Mouse (Mus musculus): ENCODE measurements around the gene Tiam2. TPM values are rescaled to one million over a fixed set of nuclear protein-coding genes. Genes with fewer than 3 reads are reported as not detected.

Gene Tiam2
- total and polyA plus RNA-seq, 3 experiments: 5.9 to 9.5 (median 9.4) TPM

DNA sequence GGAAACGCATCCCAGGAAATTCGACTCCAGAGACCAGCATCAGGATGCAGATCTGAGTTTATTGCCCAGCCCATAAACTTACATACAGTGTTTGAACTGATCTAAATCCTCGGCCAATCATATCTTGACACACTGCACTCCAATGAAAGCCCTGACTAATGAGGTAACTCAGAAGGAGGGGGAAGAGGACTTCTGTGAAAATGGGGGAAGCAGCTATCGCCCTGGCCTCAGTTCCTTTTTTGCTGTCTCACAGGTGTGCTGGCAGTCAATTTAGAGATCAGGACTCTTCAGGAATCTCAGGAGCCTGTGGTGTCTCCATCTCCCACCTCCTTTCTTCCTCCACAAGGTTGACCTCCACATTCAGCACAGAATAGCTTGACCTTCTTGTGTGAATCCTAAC, 61.4 kb downstream of the Tiam2 start:
- Histone ChIP-seq H3K9me3 (replicated peaks; ENCODE audit: low read length) (no peaks in the 10 kb centered on the region), H3K36me3 (replicated peaks in 1 of 2; ENCODE audit: control insufficient read depth in 1 of 2, insufficient read depth in 1 of 2, low read length in 1 of 2) (no peaks in the 10 kb centered on the region), H3K9ac (ENCODE audit: insufficient read depth, low read depth) (no peak overlapping the region), H3K27ac (ENCODE audit: insufficient read depth, low read depth) (no peak overlapping the region), H3K4me2 (ENCODE audit: insufficient read depth, low read depth, poor library complexity, severe bottlenecking) (no peak overlapping the region), H3K79me2 (replicated peaks; ENCODE audit: control insufficient read depth, extremely low read depth, insufficient read depth, poor library complexity, severe bottlenecking) (no peaks in the 10 kb centered on the region), H3K4me1 (ENCODE audit: control insufficient read depth in 1 of 2, insufficient read depth in 2 of 2) (peaks cover 9 to 41% of the 10 kb centered on the region in 2 experiments), H3K4me3 (replicated peaks in 1 of 3; ENCODE audit: low read depth in 2 of 3, low read length in 2 of 3, poor library complexity in 1 of 3) (no peak overlapping the region), H3K27me3 (replicated peaks) (no peaks in the 10 kb centered on the region)
- DNase-seq (ENCODE audit: extremely low read depth): peak; percentile 39
- TF ChIP-seq ZNF384 (IDR thresholded peaks at IDR 0.05; ENCODE audit: low read depth, low read length): no peak
- 0 out of 2 replicates have a peak, but pooled peaks have one; percentile 19 for TF ChIP-seq IRF4 (IDR thresholded peaks at IDR 0.05; ENCODE audit: low read depth, low read length)
- in situ Hi-C loops (cut with MboI; ENCODE audit: low pct_ligation_motif_present, low pct_unique_long_range_greater_than_20kb, low sequenced_read_pairs) (no loop called here), dilution Hi-C loops (cut with MboI; ENCODE audit: extremely low pct_ligation_motif_present, extremely low pct_unique_long_range_greater_than_20kb, low sequenced_read_pairs) (no loop called here)

DNA sequence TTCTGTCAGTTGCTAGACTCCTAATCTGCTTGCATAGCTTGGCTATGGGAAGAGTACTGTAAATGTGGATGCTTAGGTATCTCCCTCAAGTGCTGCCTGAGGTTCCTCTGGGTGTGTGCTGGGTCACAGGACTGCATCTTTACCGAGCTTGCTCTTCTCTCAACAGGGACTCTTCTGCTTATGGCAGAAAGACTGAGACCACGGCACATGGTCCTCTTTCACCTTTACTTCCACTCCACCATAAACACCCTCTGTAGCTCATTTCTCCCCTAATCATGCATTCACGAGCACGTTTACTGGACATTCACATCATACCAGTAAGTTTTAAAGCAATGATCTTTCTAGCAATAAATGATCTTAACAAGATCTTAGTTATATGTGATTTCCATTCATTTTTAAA, 63.4 kb downstream of the Tiam2 start:
- no peak for DNase-seq (ENCODE audit: extremely low read depth)
- TF ChIP-seq USF2 (conservative IDR thresholded peaks at IDR 0.05; ENCODE audit: low read depth, low read length): no peak
- no peak for TF ChIP-seq CHD1 (IDR thresholded peaks at IDR 0.05; ENCODE audit: low read depth, low read length)
- 0 out of 2 replicates have a peak, but pooled peaks have one; percentile 7 for TF ChIP-seq MXI1 (IDR thresholded peaks at IDR 0.05; ENCODE audit: low read depth, low read length)
- TF ChIP-seq NRF1 (IDR thresholded peaks at IDR 0.05; ENCODE audit: low read depth, low read length): no peak
- H3K4me2 ChIP-seq (ENCODE audit: insufficient read depth, low read depth, poor library complexity, severe bottlenecking): no peak overlapping the region
- no peak overlapping the region for H3K4me3 ChIP-seq (replicated peaks in 1 of 3; ENCODE audit: low read depth in 2 of 3, low read length in 2 of 3, poor library complexity in 1 of 3)
- H3K4me1 ChIP-seq (ENCODE audit: control insufficient read depth in 1 of 2, insufficient read depth in 2 of 2): peaks cover 13 to 45% of the 10 kb centered on the region in 2 experiments
- no peaks in the 10 kb centered on the region for H3K27me3 ChIP-seq (replicated peaks)
- dilution Hi-C loops (cut with MboI; ENCODE audit: extremely low pct_ligation_motif_present, extremely low pct_unique_long_range_greater_than_20kb, low sequenced_read_pairs): no loop called here
- no peak overlapping the region for H3K27ac ChIP-seq (ENCODE audit: insufficient read depth, low read depth)
- no peaks in the 10 kb centered on the region for H3K36me3 ChIP-seq (replicated peaks in 1 of 2; ENCODE audit: control insufficient read depth in 1 of 2, insufficient read depth in 1 of 2, low read length in 1 of 2)
- in situ Hi-C loops (cut with MboI; ENCODE audit: low pct_ligation_motif_present, low pct_unique_long_range_greater_than_20kb, low sequenced_read_pairs): no loop called here
- no peaks in the 10 kb centered on the region for H3K9me3 ChIP-seq (replicated peaks; ENCODE audit: low read length)
- no peaks in the 10 kb centered on the region for H3K79me2 ChIP-seq (replicated peaks; ENCODE audit: control insufficient read depth, extremely low read depth, insufficient read depth, poor library complexity, severe bottlenecking)
- H3K9ac ChIP-seq (ENCODE audit: insufficient read depth, low read depth): no peak overlapping the region

DNA sequence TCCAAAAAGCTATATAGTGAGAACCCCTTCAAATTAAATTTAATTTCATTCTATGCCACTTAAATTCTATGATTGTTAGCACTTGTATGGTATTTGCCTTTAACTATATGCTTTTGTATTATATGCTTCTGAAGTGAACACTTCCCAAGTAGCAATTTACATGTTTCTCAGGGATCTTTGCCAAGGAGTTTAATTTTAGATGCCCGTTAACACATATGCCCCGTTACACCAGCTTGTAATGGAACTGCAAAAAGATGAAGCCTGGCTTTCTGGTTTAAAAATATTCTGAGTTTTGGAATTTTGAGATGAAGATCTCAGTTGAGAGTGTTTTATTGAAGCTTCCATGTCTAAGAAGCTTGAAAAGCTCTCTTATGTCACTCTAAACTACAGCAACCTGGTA, 67.6 kb downstream of the Tiam2 start:
- Histone ChIP-seq H3K4me2 (ENCODE audit: insufficient read depth, low read depth, poor library complexity, severe bottlenecking) (no peak overlapping the region), H3K79me2 (replicated peaks; ENCODE audit: control insufficient read depth, extremely low read depth, insufficient read depth, poor library complexity, severe bottlenecking) (no peaks in the 10 kb centered on the region), H3K27ac (ENCODE audit: insufficient read depth, low read depth) (no peak overlapping the region), H3K9ac (ENCODE audit: insufficient read depth, low read depth) (no peak overlapping the region), H3K9me3 (replicated peaks; ENCODE audit: low read length) (no peaks in the 10 kb centered on the region), H3K4me1 (ENCODE audit: control insufficient read depth in 1 of 2, insufficient read depth in 2 of 2) (peaks cover 21 to 59% of the 10 kb centered on the region in 2 experiments), H3K36me3 (replicated peaks in 1 of 2; ENCODE audit: control insufficient read depth in 1 of 2, insufficient read depth in 1 of 2, low read length in 1 of 2) (no peaks in the 10 kb centered on the region), H3K27me3 (replicated peaks) (no peaks in the 10 kb centered on the region), H3K4me3 (replicated peaks in 1 of 3; ENCODE audit: low read depth in 2 of 3, low read length in 2 of 3, poor library complexity in 1 of 3) (no peak overlapping the region)
- dilution Hi-C loops (cut with MboI; ENCODE audit: extremely low pct_ligation_motif_present, extremely low pct_unique_long_range_greater_than_20kb, low sequenced_read_pairs): no loop called here
- in situ Hi-C loops (cut with MboI; ENCODE audit: low pct_ligation_motif_present, low pct_unique_long_range_greater_than_20kb, low sequenced_read_pairs): no loop called here
- no peak for DNase-seq (ENCODE audit: extremely low read depth)
- TF ChIP-seq TCF12 (IDR thresholded peaks at IDR 0.05; ENCODE audit: low read depth, low read length) (no peak), MAX (IDR thresholded peaks at IDR 0.05; ENCODE audit: low read length) (no peak), RAD21 (IDR thresholded peaks at IDR 0.05; ENCODE audit: low read depth, low read length) (no peak), NRF1 (IDR thresholded peaks at IDR 0.05; ENCODE audit: low read depth, low read length) (no peak), CHD1 (IDR thresholded peaks at IDR 0.05; ENCODE audit: low read depth, low read length) (no peak), CHD2 (IDR thresholded peaks at IDR 0.05; ENCODE audit: low read length) (no peak), MYC (IDR thresholded peaks at IDR 0.05; ENCODE audit: low read depth, low read length) (no peak), KAT2A (IDR thresholded peaks at IDR 0.05; ENCODE audit: insufficient replicate concordance, low read length) (no peak), ZMIZ1 (IDR thresholded peaks at IDR 0.05; ENCODE audit: low read depth, low read length) (no peak), IRF4 (IDR thresholded peaks at IDR 0.05; ENCODE audit: low read depth, low read length) (no peak), HCFC1 (IDR thresholded peaks at IDR 0.05; ENCODE audit: low read depth, low read length) (no peak), USF2 (conservative IDR thresholded peaks at IDR 0.05; ENCODE audit: low read depth, low read length) (no peak), MAZ (IDR thresholded peaks at IDR 0.05; ENCODE audit: low read depth, low read length) (no peak), EP300 (IDR thresholded peaks at IDR 0.05; ENCODE audit: low read length) (no peak), BHLHE40 (IDR thresholded peaks at IDR 0.05; ENCODE audit: low read depth, low read length) (no peak)
